Mouse (Mus musculus) neural tube, embryonic 11.5 days (tissue): Measurements from ENCODE around the gene Rdh16f2. TPM values are rescaled to one million over a fixed set of nuclear protein-coding genes. Genes with fewer than 3 reads are reported as not detected.
"Not testable (repeated sequence)": the region's sequence is repeated elsewhere in the genome, so short reads cannot be mapped to it uniquely, and the experiment has no call there.

Experiments used
- ATAC-seq: fragments of 200-750 bp; cut with Nextera tagmentation; 2 replicates; pipeline ENCODE4 v1.8.0; 2017; ENCODE audit warnings: moderate number of reproducible peaks, mild to moderate bottlenecking, moderate TSS enrichment, moderate library complexity; ENCODE audit not compliant: insufficient read depth, low FRiP score, low TSS enrichment
- DNase-seq: peaks from one replicate; pipeline ENCODE4 v3.0.0-alpha.2; 2015; ENCODE audit warnings: low spot score
- H3K27ac ChIP-seq: fragments of 300-500 bp; sonication (generic); 2 replicates; pipeline ENCODE4 v1.5.1; 2014; ENCODE audit warnings: low read depth, mild to moderate bottlenecking, low read length
- H3K27me3 ChIP-seq: fragments of 300-500 bp; sonication (generic); 2 replicates; pipeline ENCODE4 v1.6.1; 2014; ENCODE audit warnings: mild to moderate bottlenecking, low read length, mixed read lengths; ENCODE audit not compliant: control insufficient read depth, insufficient read depth
- H3K36me3 ChIP-seq: fragments of 300-500 bp; sonication (generic); 2 replicates; pipeline ENCODE4 v1.6.1; 2014; ENCODE audit warnings: mild to moderate bottlenecking, low read length, moderate library complexity, mixed read lengths; ENCODE audit not compliant: control insufficient read depth, insufficient read depth
- H3K4me1 ChIP-seq: fragments of 300-500 bp; sonication (generic); 2 replicates; pipeline ENCODE4 v1.6.1; 2014; ENCODE audit warnings: low read length, mixed read lengths; ENCODE audit not compliant: control insufficient read depth, insufficient read depth
- H3K4me2 ChIP-seq: fragments of 300-500 bp; sonication (generic); 2 replicates; pipeline ENCODE4 v1.6.1; 2014; ENCODE audit warnings: low read depth, mild to moderate bottlenecking, moderate library complexity
- H3K4me3 ChIP-seq: fragments of 300-500 bp; sonication (generic); 2 replicates; pipeline ENCODE4 v1.5.1; 2014; ENCODE audit warnings: low read depth, low read length
- H3K9ac ChIP-seq: fragments of 300-500 bp; sonication (generic); 2 replicates; pipeline ENCODE4 v1.6.1; 2014; ENCODE audit warnings: mild to moderate bottlenecking, low read length
- H3K9me3 ChIP-seq: fragments of 300-500 bp; sonication (generic); 2 replicates; pipeline ENCODE4 v1.6.1; 2016; ENCODE audit warnings: low read length; ENCODE audit not compliant: control insufficient read depth
- WGBS: fragments of 180-500 bp; shearing (Covaris S2); extraction: QIAGEN DNeasy Blood & Tissue Kit; methylation state at CpG from one replicate; pipeline ENCODE4 v1.1.7; 2014; 5-methylcytosine and 5-hydroxymethylcytosine counted together
- polyA plus RNA-seq: library from polyadenylated mRNA; unstranded; fragments of >200 nt; fragmentation: Nextera tagmentation; extraction: Ambion mirVana; gene quantifications from 2 replicates; pipeline ENCODE4 v1.2.1, GENCODE M21; 2014

Gene Rdh16f2
- polyA plus RNA-seq, 1 experiment from 2014 or later: not detected

DNA sequence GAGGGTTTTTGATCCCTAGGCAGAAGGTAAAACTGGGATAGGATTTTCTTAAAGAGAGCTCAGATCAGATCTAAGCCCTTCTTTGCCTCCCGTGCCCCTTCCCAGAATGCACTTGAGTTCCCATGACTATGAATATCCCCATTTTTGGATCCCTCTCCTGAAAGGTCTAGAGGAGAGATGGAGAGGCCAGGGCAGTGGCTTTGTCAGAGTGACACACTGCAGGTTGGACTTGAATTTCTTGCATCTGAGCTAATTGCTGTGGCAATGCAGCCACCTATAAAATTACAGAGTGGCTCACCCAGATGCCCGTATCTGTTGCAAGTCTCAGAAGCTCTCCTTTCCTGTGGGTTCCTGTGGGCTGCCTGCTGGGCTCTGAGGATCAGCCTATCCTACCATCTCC is 31.9 kb downstream of the Rdh16f2 start, which contains the start of gene Sdr9c7:
TSS of gene Sdr9c7 (plus strand) at position 301 of the 400 bp plus-strand sequence.
- Histone ChIP-seq H3K9me3 (no peaks in the 10 kb centered on the region), H3K4me1 (no peaks in the 10 kb centered on the region), H3K27ac (no peak within 1 kb of the TSS), H3K4me2 (no peak within 1 kb of the TSS), H3K27me3 (no peaks in the 10 kb centered on the region), H3K4me3 (no peak within 1 kb of the TSS), H3K9ac (no peak within 1 kb of the TSS), H3K36me3 (no peaks in the 10 kb centered on the region)
- DNase-seq (no peak), ATAC-seq (no peak)
- WGBS: 87% methylated on average over 2 of the region's 2 CpGs

DNA sequence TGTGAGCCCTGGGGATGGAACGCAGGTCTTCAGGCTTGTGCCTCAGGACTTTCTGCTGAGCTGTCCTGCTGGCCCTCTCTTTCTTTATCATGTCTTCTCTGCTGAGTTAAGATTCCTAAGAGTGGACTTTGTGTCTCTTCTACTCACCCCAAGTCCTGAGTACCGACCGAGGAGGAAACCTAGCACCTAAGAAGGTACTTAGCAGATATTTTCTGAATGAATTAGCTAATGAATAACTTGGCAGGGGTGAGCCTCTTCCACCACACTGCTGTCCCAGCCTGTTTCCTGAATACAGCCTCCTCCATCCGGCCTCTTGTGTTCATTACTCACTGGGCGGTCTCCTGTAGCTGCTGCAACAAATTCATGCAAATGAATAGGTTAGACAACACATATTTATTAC is 33.5 kb downstream of the Rdh16f2 start:
- H3K4me2 ChIP-seq: no peak overlapping the region
- no peak overlapping the region for H3K4me3 ChIP-seq
- no peak overlapping the region for H3K27ac ChIP-seq
- ATAC-seq: no peak
- H3K36me3 ChIP-seq: no peaks in the 10 kb centered on the region
- DNase-seq: no peak
- no peak overlapping the region for H3K9ac ChIP-seq
- no peaks in the 10 kb centered on the region for H3K4me1 ChIP-seq
- 77% methylated on average over 5 of the region's 5 CpGs for WGBS
- H3K9me3 ChIP-seq: no peaks in the 10 kb centered on the region
- no peaks in the 10 kb centered on the region for H3K27me3 ChIP-seq

DNA sequence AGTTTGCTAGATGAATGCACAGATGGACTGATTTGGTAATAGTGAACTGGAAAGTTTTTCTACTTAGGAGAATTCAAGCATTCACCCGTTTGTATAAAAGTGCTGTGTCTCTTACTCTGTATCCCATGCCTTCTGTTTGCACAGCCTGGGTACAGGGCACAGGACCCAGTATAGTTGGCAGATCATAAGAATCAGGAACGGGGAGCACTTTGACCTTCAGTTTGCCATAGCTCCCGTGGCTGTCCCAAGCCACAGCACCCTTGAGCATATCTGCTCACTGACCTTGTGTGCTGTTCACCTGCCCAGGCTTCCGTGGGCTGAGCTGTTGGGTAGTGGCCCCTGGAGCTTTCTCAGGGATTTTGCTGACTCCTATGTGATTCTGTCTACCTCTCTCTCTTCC is 35.5 kb downstream of the Rdh16f2 start:
- WGBS: 84% methylated on average over 4 of the region's 4 CpGs
- Histone ChIP-seq H3K4me2 (no peak overlapping the region), H3K4me3 (no peak overlapping the region), H3K9ac (no peak overlapping the region), H3K27me3 (no peaks in the 10 kb centered on the region), H3K36me3 (no peaks in the 10 kb centered on the region), H3K4me1 (no peaks in the 10 kb centered on the region), H3K9me3 (no peaks in the 10 kb centered on the region), H3K27ac (no peak overlapping the region)
- no peak for DNase-seq
- ATAC-seq: no peak

DNA sequence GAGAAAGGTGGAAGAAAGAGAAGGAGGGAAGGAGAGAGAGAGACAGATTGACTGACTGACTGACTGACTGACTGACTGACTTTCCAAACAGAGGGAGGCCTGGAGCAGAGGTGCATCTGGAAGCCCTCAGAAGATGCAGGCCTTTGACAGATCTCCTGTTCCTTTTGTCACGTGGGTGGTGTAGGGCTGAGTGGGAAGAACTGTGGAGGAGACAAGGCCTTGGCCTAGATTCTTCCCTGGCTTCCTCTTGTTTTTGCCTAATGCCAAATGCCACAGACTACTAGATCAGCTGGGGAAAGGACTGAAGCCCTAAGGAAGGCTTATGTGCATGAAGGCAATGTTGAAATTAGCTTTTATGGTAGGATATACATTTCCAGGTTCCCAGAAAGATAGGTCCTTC is 36.8 kb downstream of the Rdh16f2 start:
- H3K9ac ChIP-seq: no peak overlapping the region
- WGBS: 72% methylated on average over 1 of the region's 1 CpGs
- no peaks in the 10 kb centered on the region for H3K36me3 ChIP-seq
- no peak for DNase-seq
- no peak overlapping the region for H3K4me2 ChIP-seq
- no peak overlapping the region for H3K4me3 ChIP-seq
- ATAC-seq: no peak
- no peak overlapping the region for H3K27ac ChIP-seq
- H3K4me1 ChIP-seq: no peaks in the 10 kb centered on the region
- no peaks in the 10 kb centered on the region for H3K9me3 ChIP-seq
- no peaks in the 10 kb centered on the region for H3K27me3 ChIP-seq

DNA sequence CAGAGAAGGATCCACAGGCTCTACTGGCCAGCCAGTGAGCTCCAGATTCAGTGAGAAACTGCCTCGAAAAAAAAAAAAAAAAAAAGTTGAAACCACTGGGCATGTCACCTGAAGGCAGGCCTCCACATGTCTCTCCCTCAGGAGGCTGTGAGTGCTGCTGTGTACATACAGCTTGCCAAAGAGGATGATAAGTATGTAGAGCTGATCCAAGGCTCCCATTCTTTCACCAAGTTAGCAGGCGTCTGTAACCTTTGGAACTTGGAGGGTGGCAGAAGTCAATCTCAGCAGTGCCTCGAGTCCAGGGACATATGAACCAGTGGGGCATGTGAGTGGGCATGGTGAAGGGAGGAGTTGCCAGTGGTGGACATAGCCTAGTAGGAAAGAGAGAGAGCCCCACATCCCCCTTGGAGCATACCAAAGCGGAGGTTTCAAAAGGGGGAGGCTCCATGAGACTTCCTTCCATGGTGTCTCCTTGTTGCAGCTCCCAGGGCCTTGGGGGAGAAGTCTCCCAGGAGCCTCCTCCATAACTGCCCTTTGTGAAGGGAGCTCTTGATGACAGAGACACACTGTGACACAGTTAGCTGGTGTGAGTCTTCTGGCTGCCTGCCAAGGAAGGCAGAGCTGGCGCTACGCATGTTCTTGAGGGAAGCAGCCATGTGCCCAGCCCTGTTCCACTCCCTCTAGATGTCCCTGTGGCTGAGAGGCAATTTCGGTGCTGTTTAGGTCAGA is 38.6 kb downstream of the Rdh16f2 start:
- no peaks in the 10 kb centered on the region for H3K36me3 ChIP-seq
- no peaks in the 10 kb centered on the region for H3K4me1 ChIP-seq
- no peak overlapping the region for H3K4me2 ChIP-seq
- no peak overlapping the region for H3K27ac ChIP-seq
- H3K9ac ChIP-seq: no peak overlapping the region
- H3K27me3 ChIP-seq: no peaks in the 10 kb centered on the region
- WGBS: 82% methylated on average over 7 of the region's 7 CpGs
- ATAC-seq (no peak), DNase-seq (no peak)
- no peaks in the 10 kb centered on the region for H3K9me3 ChIP-seq
- H3K4me3 ChIP-seq: no peak overlapping the region

GRCm38 (mm10) chr10:127906138-127906537 is 39.9 kb downstream of the Rdh16f2 start:
- DNase-seq (no peak), ATAC-seq (no peak)
- H3K4me1 ChIP-seq: no peaks in the 10 kb centered on the region
- H3K36me3 ChIP-seq: no peaks in the 10 kb centered on the region
- no peak overlapping the region for H3K4me2 ChIP-seq
- no peaks in the 10 kb centered on the region for H3K9me3 ChIP-seq
- no peaks in the 10 kb centered on the region for H3K27me3 ChIP-seq
- H3K9ac ChIP-seq: no peak overlapping the region
- 55% methylated on average over 2 of the region's 2 CpGs for whole genome bisulfite sequencing
- H3K27ac ChIP-seq: no peak overlapping the region
- no peak overlapping the region for H3K4me3 ChIP-seq

- Histone ChIP-seq H3K9me3 (no peaks in the 10 kb centered on the region), H3K4me1 (no peaks in the 10 kb centered on the region), H3K4me3 (no peak overlapping the region), H3K4me2 (no peak overlapping the region), H3K27me3 (no peaks in the 10 kb centered on the region), H3K9ac (no peak overlapping the region), H3K36me3 (no peaks in the 10 kb centered on the region), H3K27ac (no peak overlapping the region)
- DNase-seq (no peak), ATAC-seq (no peak)
These were observed 41.2 kb downstream of the Rdh16f2 start for GRCm38 (mm10) chr10:127907386-127907951.

GRCm38 (mm10) chr10:127915578-127915977 is 49.3 kb downstream of the Rdh16f2 start:
- no peak for DNase-seq
- H3K27ac ChIP-seq: no peak overlapping the region
- H3K4me1 ChIP-seq: no peaks in the 10 kb centered on the region
- WGBS: 93% methylated on average over 1 of the region's 1 CpGs
- no peaks in the 10 kb centered on the region for H3K27me3 ChIP-seq
- ATAC-seq: no peak
- H3K9me3 ChIP-seq: no peaks in the 10 kb centered on the region
- H3K4me3 ChIP-seq: no peak overlapping the region
- H3K36me3 ChIP-seq: no peaks in the 10 kb centered on the region
- no peak overlapping the region for H3K4me2 ChIP-seq
- H3K9ac ChIP-seq: no peak overlapping the region

DNA sequence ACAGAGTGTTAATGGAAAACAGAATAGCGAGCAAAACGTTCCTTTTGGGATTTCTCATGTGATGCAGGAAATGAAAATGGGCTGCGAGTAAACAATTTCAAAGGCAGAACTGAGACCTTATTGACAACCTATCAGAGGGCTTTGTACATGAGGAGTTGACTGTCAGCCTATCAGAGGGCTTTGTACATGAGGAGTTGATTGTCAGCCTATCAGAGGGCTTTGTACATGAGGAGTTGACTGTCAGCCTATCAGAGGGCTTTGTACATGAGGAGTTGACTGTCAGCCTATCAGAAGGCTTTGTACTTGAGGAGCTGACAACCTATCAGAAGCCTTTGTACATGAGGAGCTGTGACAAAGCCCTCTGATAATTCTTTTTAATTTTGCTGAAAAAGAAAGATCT is 50.9 kb downstream of the Rdh16f2 start:
- H3K4me2 ChIP-seq, DNase-seq, ATAC-seq, H3K4me1 ChIP-seq, H3K9ac ChIP-seq, H3K4me3 ChIP-seq, H3K36me3 ChIP-seq, H3K27me3 ChIP-seq, H3K9me3 ChIP-seq, H3K27ac ChIP-seq: not testable (repeated sequence)
- 91% methylated on average over 3 of the region's 3 CpGs for WGBS
